Mouse (Mus musculus) megakaryocyte, embryonic 14.5 days (primary cell): ENCODE data around the gene Blvrb. TPM values are rescaled to one million over a fixed set of nuclear protein-coding genes. Genes with fewer than 3 reads are reported as not detected.

Source experiments
- H3K27me3 ChIP-seq: replicated peaks from 2 replicates; pipeline ENCODE3; 2012; ENCODE audit warnings: inconsistent platforms
- H3K36me3 ChIP-seq: replicated peaks from 2 replicates; pipeline ENCODE3; 2012; ENCODE audit warnings: low read length, inconsistent platforms, mixed read lengths
- H3K4me1 ChIP-seq: 2 replicates; pipeline ENCODE4 v1.6.1; 2012; ENCODE audit warnings: inconsistent platforms
- H3K4me3 ChIP-seq: replicated peaks from 2 replicates; pipeline ENCODE3; 2012; ENCODE audit warnings: moderate library complexity, mild to moderate bottlenecking, inconsistent platforms
- H3K9me3 ChIP-seq: 2 replicates; pipeline ENCODE4 v1.6.1; 2012; ENCODE audit warnings: inconsistent platforms
- FLI1 ChIP-seq: IDR thresholded peaks from 2 replicates; pipeline ENCODE4 v1.6.1; 2012; ENCODE audit warnings: low read length, inconsistent platforms, mixed read lengths
- GATA1 ChIP-seq: IDR thresholded peaks from 3 replicates; pipeline ENCODE4 v1.6.1; 2012; ENCODE audit warnings: mixed read lengths, low read length, inconsistent platforms, borderline replicate concordance
- polyA plus RNA-seq: library from polyadenylated mRNA; stranded (reverse); fragments of >175 nt; gene quantifications from 2 replicates; pipeline ENCODE4 v1.2.3, GENCODE M21; 2012; ENCODE audit warnings: low replicate concordance; ENCODE audit not compliant: insufficient read depth

Blvrb gene
- polyA plus RNA-seq, 1 experiment = 330 TPM

GRCm38 (mm10) chr7:27460477-27460876 lies 12.7 kb downstream of the Blvrb start:
- peaks cover 77% of the 10 kb centered on the region for H3K36me3 ChIP-seq

GRCm38 (mm10) chr7:27467648-27468047 lies 19.9 kb downstream of the Blvrb start:
- TF ChIP-seq GATA1 (no peak), FLI1 (no peak)
- peaks cover 42% of the 10 kb centered on the region for H3K36me3 ChIP-seq
- H3K4me1 ChIP-seq = peaks cover 28% of the 10 kb centered on the region

More at GRCm38 (mm10) chr7:27460477-27460876, 12.7 kb downstream of the Blvrb start:
- Histone ChIP-seq H3K4me1 (peaks cover 51% of the 10 kb centered on the region), H3K9me3 (no peaks in the 10 kb centered on the region), H3K4me3 (no peak overlapping the region), H3K27me3 (no peaks in the 10 kb centered on the region)
- TF ChIP-seq GATA1 = no peak
- TF ChIP-seq FLI1 = no peak

GRCm38 (mm10) chr7:27471390-27472120 lies 23.8 kb downstream of the Blvrb start:
- no peaks in the 10 kb centered on the region for H3K27me3 ChIP-seq
- peak overlapping the region; percentile 98 for H3K4me3 ChIP-seq
- peaks cover 21% of the 10 kb centered on the region for H3K36me3 ChIP-seq
- peaks cover 42% of the 10 kb centered on the region for H3K4me1 ChIP-seq
- TF ChIP-seq GATA1 = no peak
- no peak for TF ChIP-seq FLI1
- H3K9me3 ChIP-seq = no peaks in the 10 kb centered on the region

More at GRCm38 (mm10) chr7:27467648-27468047, 19.9 kb downstream of the Blvrb start:
- Histone ChIP-seq H3K4me3 (no peak overlapping the region), H3K9me3 (no peaks in the 10 kb centered on the region), H3K27me3 (no peaks in the 10 kb centered on the region)

- Histone ChIP-seq H3K4me3 (peak overlapping the region; percentile 98), H3K4me1 (peaks cover 49% of the 10 kb centered on the region), H3K9me3 (no peaks in the 10 kb centered on the region), H3K27me3 (no peaks in the 10 kb centered on the region), H3K36me3 (peaks cover 25% of the 10 kb centered on the region)
- TF ChIP-seq GATA1 (no peak), FLI1 (no peak)
Measured at GRCm38 (mm10) chr7:27472596-27472995, 24.8 kb downstream of the Blvrb start.

- Histone ChIP-seq H3K27me3 (no peaks in the 10 kb centered on the region), H3K4me3 (peak within 1 kb of the TSS; percentile 98), H3K9me3 (no peaks in the 10 kb centered on the region), H3K4me1 (peaks cover 53% of the 10 kb centered on the region), H3K36me3 (peaks cover 29% of the 10 kb centered on the region)
- no peak for TF ChIP-seq GATA1
- no peak for TF ChIP-seq FLI1
Measured at GRCm38 (mm10) chr7:27473156-27473834, 25.5 kb downstream of the Blvrb start, which contains the start of gene Sertad3. Gene Sertad3 (plus strand): TSS chr7:27473768.

- no peak for TF ChIP-seq GATA1
- TF ChIP-seq FLI1 = no peak
- Histone ChIP-seq H3K36me3 (peaks cover 36% of the 10 kb centered on the region), H3K4me1 (peaks cover 60% of the 10 kb centered on the region), H3K27me3 (no peaks in the 10 kb centered on the region), H3K9me3 (no peaks in the 10 kb centered on the region), H3K4me3 (peak overlapping the region; percentile 98)
Measured at GRCm38 (mm10) chr7:27473835-27474489, 26.2 kb downstream of the Blvrb start.

- H3K9me3 ChIP-seq = no peaks in the 10 kb centered on the region
- no peaks in the 10 kb centered on the region for H3K27me3 ChIP-seq
- TF ChIP-seq FLI1 (no peak), GATA1 (no peak)
- peak overlapping the region; percentile 98 for H3K4me3 ChIP-seq
- H3K36me3 ChIP-seq = peaks cover 42% of the 10 kb centered on the region
- peaks cover 66% of the 10 kb centered on the region for H3K4me1 ChIP-seq
Measured at GRCm38 (mm10) chr7:27474490-27474954, 26.7 kb downstream of the Blvrb start.

- peaks cover 49% of the 10 kb centered on the region for H3K36me3 ChIP-seq
- no peaks in the 10 kb centered on the region for H3K9me3 ChIP-seq
- H3K4me1 ChIP-seq = peaks cover 76% of the 10 kb centered on the region
- H3K4me3 ChIP-seq = peak overlapping the region; percentile 98
- no peak for TF ChIP-seq FLI1
- TF ChIP-seq GATA1 = no peak
- H3K27me3 ChIP-seq = no peaks in the 10 kb centered on the region
Measured at GRCm38 (mm10) chr7:27475596-27475995, 27.8 kb downstream of the Blvrb start.

GRCm38 (mm10) chr7:27476098-27476635 lies 28.4 kb downstream of the Blvrb start:
- Histone ChIP-seq H3K4me3 (peak overlapping the region; percentile 98), H3K4me1 (peaks cover 77% of the 10 kb centered on the region), H3K36me3 (peaks cover 51% of the 10 kb centered on the region), H3K27me3 (no peaks in the 10 kb centered on the region), H3K9me3 (no peaks in the 10 kb centered on the region)
- TF ChIP-seq GATA1 (no peak), FLI1 (no peak)
